Mouse (Mus musculus) 416B (cell line): ENCODE results near the gene Cyp2w1.

Experiments used
- DNase-seq: peaks from one replicate; pipeline ENCODE4 v3.0.0; 2011; ENCODE audit warnings: low read depth

Gene Cyp2w1

DNA sequence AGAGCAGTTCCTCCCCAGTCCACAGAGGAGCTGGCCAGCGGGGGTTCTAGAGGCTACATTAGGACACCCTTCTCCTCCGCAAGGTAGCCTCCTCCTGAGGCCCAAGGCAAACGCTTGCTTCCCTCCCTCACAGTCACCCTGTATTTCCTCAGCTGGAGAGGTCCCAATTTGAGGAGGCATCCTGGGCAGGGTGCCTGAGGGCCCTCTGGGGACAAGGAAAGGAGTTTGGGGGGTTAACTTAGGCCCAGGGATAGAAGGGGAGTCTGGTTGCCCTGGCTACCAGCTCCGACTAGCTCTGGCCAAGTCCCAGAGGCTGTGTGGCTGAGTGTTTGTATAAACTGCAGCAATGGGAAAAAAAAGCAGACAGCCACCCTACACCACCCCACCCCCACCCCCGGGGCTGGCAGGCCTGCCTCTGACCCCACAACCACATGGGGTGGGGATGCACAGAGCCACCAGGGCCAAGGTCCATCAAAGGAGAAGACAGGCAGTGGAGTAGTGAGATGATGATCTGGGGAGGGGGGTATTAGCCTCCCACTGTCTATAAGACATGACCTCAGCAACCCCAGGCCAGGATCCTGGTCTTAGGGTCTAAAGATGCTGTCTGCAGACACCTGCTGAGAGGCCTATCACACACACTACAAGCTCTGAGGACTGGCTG is 12.6 kb downstream of the Cyp2w1 start:
- peak; percentile 28 for DNase-seq

- peak; percentile 68 for DNase-seq
These were observed 13.4 kb downstream of the Cyp2w1 start for GRCm38 (mm10) chr5:139365827-139366226.

DNA sequence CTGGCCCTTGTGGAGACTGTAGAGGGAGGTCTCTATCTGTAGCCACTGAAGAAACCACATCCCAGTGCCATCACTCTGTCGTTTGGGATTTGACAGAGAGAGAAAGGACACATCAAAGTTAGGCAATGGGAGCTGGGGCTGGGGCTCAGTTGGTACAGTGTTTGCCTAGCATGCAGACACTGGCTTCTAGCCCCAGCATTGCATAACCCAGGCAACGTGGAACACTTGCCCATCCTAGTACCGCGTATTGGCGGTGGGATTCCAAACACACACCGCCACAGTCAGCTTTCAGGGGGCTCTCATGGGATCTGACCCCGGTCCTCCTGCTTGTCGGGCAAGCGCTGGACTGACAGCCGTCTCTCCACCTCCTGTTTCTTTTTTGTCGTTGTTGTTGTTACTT is 14.1 kb downstream of the Cyp2w1 start:
- peak; percentile 25 for DNase-seq

DNA sequence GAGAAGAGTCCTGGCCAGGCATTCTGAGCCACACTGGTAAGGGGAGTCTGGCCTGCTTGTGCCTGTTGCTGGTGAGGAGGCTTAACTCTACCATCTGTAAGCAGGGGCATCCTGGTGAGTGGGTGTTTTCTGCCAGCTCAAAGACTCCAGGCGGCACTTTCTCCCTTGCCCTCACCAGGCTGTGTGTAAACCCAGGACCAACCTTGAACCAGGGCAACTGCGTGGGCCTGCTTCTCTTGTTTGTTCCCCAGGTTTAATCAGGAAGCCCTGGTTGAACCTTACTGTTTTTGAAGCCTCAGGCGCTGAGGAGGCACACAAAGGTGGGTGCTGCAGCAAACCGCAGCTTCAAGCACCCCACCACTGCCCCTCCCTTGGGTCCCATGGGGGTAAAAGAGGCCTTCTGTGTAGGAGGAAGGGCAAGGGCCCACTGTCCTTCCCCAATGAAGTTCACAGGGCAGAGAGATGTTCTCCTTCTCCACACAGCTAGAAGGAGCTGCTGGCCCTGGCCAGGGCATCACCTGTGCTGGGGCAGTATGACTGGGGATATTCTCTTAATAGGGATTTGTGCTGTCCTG is 15.6 kb downstream of the Cyp2w1 start:
- no peak for DNase-seq

DNA sequence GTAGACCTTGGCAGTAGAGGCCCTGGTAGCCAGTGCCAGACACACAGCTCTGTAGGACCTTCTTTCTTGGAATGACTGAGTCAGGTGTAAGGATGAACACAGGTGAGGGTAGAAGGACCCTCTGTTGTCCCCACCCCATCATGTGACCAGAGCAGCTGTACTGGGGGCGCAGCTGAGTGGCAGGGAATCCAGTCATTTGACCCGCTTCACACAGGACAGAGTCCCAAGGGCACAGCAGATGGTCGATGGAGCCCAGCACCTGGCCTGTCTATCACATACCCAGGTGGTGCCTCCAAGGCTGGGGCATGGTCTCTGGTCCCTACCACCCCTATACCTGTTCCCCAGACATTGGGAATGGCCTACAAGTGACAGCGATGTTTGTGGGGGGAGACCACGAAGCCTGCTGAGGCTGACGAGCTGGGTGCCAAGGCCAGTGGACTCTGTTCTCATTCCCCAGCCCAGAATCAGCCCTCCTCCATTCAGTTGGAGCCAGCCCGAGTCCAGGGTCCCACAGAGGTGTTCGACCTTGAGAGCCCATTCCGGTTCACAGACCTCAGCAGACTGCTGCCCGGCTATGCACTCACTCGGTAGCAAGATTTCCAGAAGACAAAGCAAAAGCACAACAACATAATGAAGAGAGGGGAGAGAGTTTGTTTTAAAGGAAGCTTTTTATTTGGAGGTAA is 16.4 kb downstream of the Cyp2w1 start:
- DNase-seq, result no peak

DNA sequence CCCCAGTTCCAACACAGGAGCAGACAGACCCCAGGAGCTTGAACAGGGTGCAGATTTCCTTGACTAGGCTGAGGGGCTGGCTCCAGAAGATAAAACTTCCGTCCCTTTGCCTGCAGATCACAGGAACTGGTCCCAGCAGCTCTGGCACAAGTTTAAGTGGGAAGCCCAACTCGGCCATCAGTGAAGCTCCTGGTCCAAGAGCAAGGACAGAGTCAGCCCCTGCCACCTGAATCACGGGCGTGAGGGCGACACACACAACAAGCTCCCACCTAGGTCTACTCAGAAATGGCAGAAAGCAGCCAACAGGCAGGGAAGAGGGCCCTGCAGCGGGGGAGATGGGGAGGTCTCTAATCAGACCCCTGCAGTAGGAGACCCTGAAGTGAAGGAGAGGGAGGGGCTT is 17.9 kb downstream of the Cyp2w1 start:
- DNase-seq, result no peak

DNA sequence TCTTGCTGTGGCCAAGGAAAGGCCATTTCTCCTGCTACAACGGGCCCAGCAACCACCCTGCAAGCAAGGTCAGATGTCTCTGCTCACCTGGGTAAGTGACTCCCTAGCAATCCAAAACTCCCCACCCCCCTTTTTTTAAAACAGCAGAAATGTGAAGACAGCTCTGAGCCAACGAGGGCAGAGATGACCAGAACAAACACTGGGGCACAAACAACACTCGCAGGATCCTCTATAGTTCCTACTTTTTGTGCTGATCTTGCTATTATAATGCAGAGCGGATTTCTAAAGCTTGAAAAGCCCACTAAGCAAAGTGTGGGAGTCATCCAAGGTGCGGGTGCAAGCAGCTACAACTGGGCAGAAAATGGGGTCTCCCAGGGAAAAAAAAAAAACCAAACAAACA is 18.7 kb downstream of the Cyp2w1 start:
- no peak for DNase-seq

GRCm38 (mm10) chr5:139371631-139372401 is 19.4 kb downstream of the Cyp2w1 start:
- DNase-seq, result peak; percentile 95

DNA sequence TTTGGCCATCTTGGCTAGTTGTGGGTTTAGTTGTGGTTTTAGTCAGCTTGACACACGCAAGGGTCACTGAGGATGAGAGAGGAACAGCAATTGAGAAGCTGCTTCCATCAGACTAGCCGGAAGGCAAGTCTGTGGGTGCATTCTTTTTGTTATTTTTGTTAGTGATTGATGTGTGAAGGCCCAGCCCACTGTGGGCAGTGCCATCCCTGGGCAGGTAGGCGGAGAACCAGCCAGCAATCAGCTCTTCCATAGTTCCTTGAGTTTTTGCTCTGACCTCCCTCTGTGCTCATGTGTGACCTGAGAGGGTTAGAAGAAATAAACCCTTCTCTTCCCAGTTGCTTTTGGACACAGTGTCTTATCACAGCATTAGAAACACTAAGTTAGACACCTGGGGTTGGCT is 20.7 kb downstream of the Cyp2w1 start:
- DNase-seq, result peak; percentile 69

GRCm38 (mm10) chr5:139373889-139374444 is 21.6 kb downstream of the Cyp2w1 start:
- DNase-seq, result no peak

GRCm38 (mm10) chr5:139374841-139375240 is 22.4 kb downstream of the Cyp2w1 start:
- no peak for DNase-seq

GRCm38 (mm10) chr5:139377468-139378270 is 25.3 kb downstream of the Cyp2w1 start, which contains the start of gene Gpr146:
TSS of gene Gpr146 (plus strand) at chr5:139377697.
- DNase-seq, result peak; percentile 96

- no peak for DNase-seq
These were observed 25.8 kb downstream of the Cyp2w1 start for GRCm38 (mm10) chr5:139378271-139378556.

- DNase-seq, result peak; percentile 53
These were observed 26.7 kb downstream of the Cyp2w1 start for GRCm38 (mm10) chr5:139378986-139379629.

GRCm38 (mm10) chr5:139379771-139380384 is 27.5 kb downstream of the Cyp2w1 start:
- DNase-seq, result no peak

- DNase-seq, result peak; percentile 96
These were observed 28.2 kb downstream of the Cyp2w1 start for GRCm38 (mm10) chr5:139380385-139381248.

GRCm38 (mm10) chr5:139381586-139382513 is 29.4 kb downstream of the Cyp2w1 start:
- peak; percentile 88 for DNase-seq

DNA sequence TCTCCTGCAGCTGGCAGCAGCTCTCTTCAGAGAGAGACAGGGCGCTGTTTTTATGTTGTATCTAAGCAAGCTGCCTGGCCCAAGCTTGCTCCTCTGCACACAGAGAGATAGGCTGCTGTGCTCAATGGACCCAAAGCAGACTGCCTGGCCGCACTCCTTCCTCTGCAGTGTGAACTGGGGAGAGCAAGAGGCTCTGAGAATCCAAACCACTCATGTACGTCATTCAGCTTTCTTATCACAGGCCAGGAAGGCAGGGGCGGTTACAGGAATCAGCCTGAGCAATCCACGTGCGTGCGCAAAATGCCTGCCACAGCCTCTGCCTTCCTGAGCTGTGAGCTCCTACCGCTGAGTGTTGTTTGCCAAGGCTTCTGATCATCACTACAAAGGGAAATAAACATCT is 30.3 kb downstream of the Cyp2w1 start:
- peak; percentile 95 for DNase-seq

DNA sequence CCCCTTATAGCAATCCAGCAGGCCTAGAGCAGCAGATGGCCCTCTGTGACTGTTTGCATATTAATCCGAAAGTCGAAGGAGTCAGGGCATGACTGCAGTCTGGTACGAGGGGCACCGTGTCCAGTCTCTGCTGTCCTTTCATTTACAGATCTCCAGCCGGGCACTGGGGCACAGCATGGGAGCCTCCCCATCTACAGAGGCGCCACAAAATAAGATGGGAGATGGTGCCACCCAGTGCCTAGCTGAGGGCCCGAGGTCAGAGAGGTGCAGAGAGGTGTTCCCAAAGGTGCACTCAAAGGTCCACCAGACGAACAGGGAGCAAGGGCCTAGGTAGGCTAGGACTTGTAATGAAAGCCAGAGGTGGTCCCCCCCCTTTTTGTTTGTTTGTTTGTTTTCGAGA is 30.8 kb downstream of the Cyp2w1 start:
- DNase-seq, result no peak
